Mouse (Mus musculus) intestine, embryonic 14.5 days (tissue): ENCODE results near the gene Itpripl2. TPM values are rescaled to one million over a fixed set of nuclear protein-coding genes. Genes with fewer than 3 reads are reported as not detected.

Source experiments
- ATAC-seq: fragments of 200-750 bp; cut with Nextera tagmentation; replicated peaks from 2 replicates; pipeline ENCODE4 v1.8.0; 2017; ENCODE audit warnings: low read depth, moderate number of reproducible peaks, moderate TSS enrichment, moderate library complexity; ENCODE audit not compliant: low FRiP score, low TSS enrichment
- DNase-seq: peaks from one replicate; pipeline ENCODE4 v3.0.0-alpha.2; 2018; ENCODE audit warnings: low spot score
- H3K27ac ChIP-seq: fragments of 300-500 bp; sonication (generic); 2 replicates; pipeline ENCODE4 v1.5.1; 2014; ENCODE audit warnings: low read depth, mild to moderate bottlenecking, control low read depth
- H3K27me3 ChIP-seq: fragments of 300-500 bp; sonication (generic); replicated peaks from 2 replicates; pipeline ENCODE4 v1.6.1; 2014; ENCODE audit warnings: low read length, control low read depth; ENCODE audit not compliant: control insufficient read depth, insufficient read depth
- H3K36me3 ChIP-seq: fragments of 300-500 bp; sonication (generic); 2 replicates; pipeline ENCODE4 v1.6.1; 2014; ENCODE audit warnings: low read length, control low read depth; ENCODE audit not compliant: control insufficient read depth, insufficient read depth
- H3K4me1 ChIP-seq: fragments of 300-500 bp; sonication (generic); replicated peaks from 2 replicates; pipeline ENCODE4 v1.6.1; 2014; ENCODE audit warnings: low read length, control low read depth, mixed read lengths; ENCODE audit not compliant: control insufficient read depth, insufficient read depth
- H3K4me2 ChIP-seq: fragments of 300-500 bp; sonication (generic); 2 replicates; pipeline ENCODE4 v1.6.1; 2014; ENCODE audit warnings: low read length
- H3K4me3 ChIP-seq: fragments of 300-500 bp; sonication (generic); 2 replicates; pipeline ENCODE4 v1.5.1; 2014; ENCODE audit warnings: low read depth, low read length, control low read depth, mixed read lengths
- H3K9ac ChIP-seq: fragments of 300-500 bp; sonication (generic); 2 replicates; pipeline ENCODE4 v1.6.1; 2014; ENCODE audit warnings: mild to moderate bottlenecking, low read length
- H3K9me3 ChIP-seq: fragments of 300-500 bp; sonication (generic); 2 replicates; pipeline ENCODE4 v1.6.1; 2016; ENCODE audit warnings: low read length, control low read depth; ENCODE audit not compliant: control insufficient read depth
- WGBS: fragments of 180-500 bp; shearing (Covaris S2); extraction: QIAGEN DNeasy Blood & Tissue Kit; methylation state at CpG from one replicate; pipeline ENCODE4 v1.1.7; 2014; 5-methylcytosine and 5-hydroxymethylcytosine counted together
- polyA plus RNA-seq: library from polyadenylated mRNA; unstranded; fragments of >200 nt; fragmentation: Nextera tagmentation; extraction: Ambion mirVana; gene quantifications from 2 replicates; pipeline ENCODE4 v1.2.1, GENCODE M21; 2014

Itpripl2 gene
- polyA plus RNA-seq, 1 experiment from 2014 or later = 2.8 TPM

GRCm38 (mm10) chr7:118493892-118494291 lies 2.1 kb upstream of the Itpripl2 start:
- 85% methylated on average over 9 of the region's 9 CpGs for WGBS
- no peak overlapping the region for H3K4me2 ChIP-seq
- ATAC-seq = no peak
- peaks cover 24% of the 10 kb centered on the region for H3K4me1 ChIP-seq
- H3K9ac ChIP-seq = no peak overlapping the region
- no peaks in the 10 kb centered on the region for H3K9me3 ChIP-seq
- H3K27ac ChIP-seq = no peak overlapping the region
- DNase-seq = no peak
- 0 out of 2 replicates have a peak, but pooled peaks cover 3% of the 10 kb centered on the region for H3K27me3 ChIP-seq
- H3K36me3 ChIP-seq = peaks cover 9% of the 10 kb centered on the region; the same call in 1 of the 2 replicates
- no peak overlapping the region for H3K4me3 ChIP-seq

GRCm38 (mm10) chr7:118490666-118491430 lies 927 bp downstream of the Itpripl2 start:
- Histone ChIP-seq H3K27me3 (0 out of 2 replicates have a peak, but pooled peaks cover 3% of the 10 kb centered on the region), H3K9ac (peak overlapping the region; percentile 91), H3K4me3 (peak overlapping the region; percentile 89), H3K36me3 (peaks cover 11% of the 10 kb centered on the region; the same call in 1 of the 2 replicates), H3K9me3 (no peaks in the 10 kb centered on the region), H3K4me1 (peaks cover 37% of the 10 kb centered on the region), H3K4me2 (peak overlapping the region; percentile 85), H3K27ac (peak overlapping the region; percentile 91)
- DNase-seq (peak; percentile 84), ATAC-seq (0 out of 2 replicates have a peak, but pooled peaks have one; percentile 6)
- 8% methylated on average over 63 of the region's 67 CpGs for WGBS

DNA sequence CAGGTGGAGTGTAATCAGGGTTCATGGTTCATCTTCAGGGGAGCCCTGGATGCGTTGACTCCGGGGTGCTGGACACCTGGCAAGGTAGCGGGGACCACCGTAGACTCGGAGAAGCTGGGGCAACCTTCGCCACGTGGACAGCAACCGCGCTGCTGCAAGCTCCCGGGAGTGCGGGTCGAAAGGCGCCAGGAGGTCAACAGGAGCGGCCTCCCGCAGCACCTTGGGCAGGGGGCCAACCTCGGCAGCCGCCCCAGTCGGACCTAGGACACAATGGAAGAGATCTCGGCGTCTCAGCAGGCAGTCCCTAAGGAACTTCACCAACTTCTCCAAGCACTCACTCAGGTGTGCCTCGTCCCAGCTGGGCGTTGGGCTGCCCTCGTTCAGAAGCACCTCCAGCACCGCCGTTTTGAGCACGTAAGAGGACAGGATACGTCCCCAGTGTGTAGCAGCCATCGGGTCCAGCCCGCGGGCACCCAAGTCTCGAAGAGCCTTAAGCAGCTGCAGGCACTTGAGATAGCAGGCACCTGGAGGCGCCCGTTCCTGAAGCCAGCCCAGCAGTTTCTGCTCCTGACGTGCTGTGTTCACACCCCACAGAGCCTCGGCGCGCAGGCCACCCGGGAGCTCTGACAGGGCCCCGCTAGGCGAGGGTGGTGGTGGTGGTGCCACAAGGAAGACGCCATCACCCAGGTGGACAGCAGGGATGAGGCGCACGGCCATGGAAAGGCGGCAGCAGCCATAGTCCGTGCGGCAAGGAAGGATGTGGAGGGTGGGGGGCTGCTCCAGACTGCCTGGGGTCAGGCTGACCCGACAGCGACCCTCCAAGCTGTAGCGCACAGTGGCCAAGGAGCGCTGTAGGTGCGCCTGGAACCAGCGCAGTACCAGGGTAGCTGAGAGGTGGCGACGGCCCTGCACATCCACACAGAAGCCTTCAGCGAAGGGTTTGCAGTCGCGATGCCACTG lies 1.8 kb downstream of the Itpripl2 start:
- peak overlapping the region; percentile 85 for H3K4me2 ChIP-seq
- WGBS = 40% methylated on average over 57 of the region's 57 CpGs
- no peaks in the 10 kb centered on the region for H3K9me3 ChIP-seq
- H3K9ac ChIP-seq = no peak overlapping the region
- DNase-seq = no peak
- H3K4me3 ChIP-seq = peak overlapping the region; percentile 89
- no peak overlapping the region for H3K27ac ChIP-seq
- peaks cover 39% of the 10 kb centered on the region for H3K4me1 ChIP-seq
- H3K27me3 ChIP-seq = 0 out of 2 replicates have a peak, but pooled peaks cover 3% of the 10 kb centered on the region
- peak; percentile 1; the same call in 1 of the 2 replicates for ATAC-seq
- H3K36me3 ChIP-seq = peaks cover 19% of the 10 kb centered on the region

DNA sequence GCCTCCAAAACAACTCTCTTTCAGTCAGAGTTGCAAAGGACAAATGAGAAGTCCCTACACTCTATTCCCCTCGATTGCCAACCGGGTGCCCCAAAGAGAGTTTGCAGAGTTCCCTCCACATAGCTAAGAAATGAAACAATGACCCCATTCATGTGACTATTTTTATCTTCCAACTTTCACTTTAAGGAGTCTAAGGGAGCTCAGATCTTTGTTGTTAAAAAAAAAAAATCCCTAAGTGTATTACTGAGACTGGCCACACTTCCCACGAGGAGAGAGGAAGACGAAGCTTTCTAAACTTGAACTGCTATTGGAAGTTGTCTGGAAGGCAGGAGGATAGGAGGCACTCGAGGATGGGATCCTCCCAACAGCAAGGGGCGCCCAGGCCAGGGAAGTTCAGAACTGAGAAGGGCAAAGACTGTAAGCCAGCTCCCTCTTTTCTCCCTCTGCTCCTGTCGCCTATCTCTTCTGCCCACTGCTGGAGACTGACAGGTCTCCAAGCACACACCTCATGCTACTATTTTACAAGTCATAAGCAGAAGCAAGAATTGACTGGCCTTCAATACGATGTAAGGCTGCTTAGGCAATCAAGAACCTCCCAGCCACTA lies 3.6 kb downstream of the Itpripl2 start:
- WGBS = 33% methylated on average over 8 of the region's 8 CpGs
- H3K27ac ChIP-seq = no peak overlapping the region; the same call in 1 of the 2 replicates
- no peak for DNase-seq

GRCm38 (mm10) chr7:118486917-118487316 lies 4.9 kb downstream of the Itpripl2 start:
- ATAC-seq (no peak), DNase-seq (no peak)
- Histone ChIP-seq H3K27me3 (0 out of 2 replicates have a peak, but pooled peaks cover 3% of the 10 kb centered on the region), H3K36me3 (peaks cover 24% of the 10 kb centered on the region), H3K9me3 (no peaks in the 10 kb centered on the region), H3K27ac (no peak overlapping the region), H3K4me1 (peaks cover 35% of the 10 kb centered on the region), H3K4me3 (no peak overlapping the region), H3K4me2 (no peak overlapping the region), H3K9ac (no peak overlapping the region)
- 57% methylated on average over 5 of the region's 5 CpGs for WGBS

More for the DNA sequence above, 3.6 kb downstream of the Itpripl2 start:
- H3K4me3 ChIP-seq = peak overlapping the region; percentile 8; the same call in 1 of the 2 replicates
- H3K4me2 ChIP-seq = peak overlapping the region; percentile 41
- H3K27me3 ChIP-seq = 0 out of 2 replicates have a peak, but pooled peaks cover 3% of the 10 kb centered on the region
- peaks cover 39% of the 10 kb centered on the region for H3K4me1 ChIP-seq
- H3K9me3 ChIP-seq = no peaks in the 10 kb centered on the region
- no peak for ATAC-seq
- H3K36me3 ChIP-seq = peaks cover 24% of the 10 kb centered on the region
- H3K9ac ChIP-seq = no peak overlapping the region

DNA sequence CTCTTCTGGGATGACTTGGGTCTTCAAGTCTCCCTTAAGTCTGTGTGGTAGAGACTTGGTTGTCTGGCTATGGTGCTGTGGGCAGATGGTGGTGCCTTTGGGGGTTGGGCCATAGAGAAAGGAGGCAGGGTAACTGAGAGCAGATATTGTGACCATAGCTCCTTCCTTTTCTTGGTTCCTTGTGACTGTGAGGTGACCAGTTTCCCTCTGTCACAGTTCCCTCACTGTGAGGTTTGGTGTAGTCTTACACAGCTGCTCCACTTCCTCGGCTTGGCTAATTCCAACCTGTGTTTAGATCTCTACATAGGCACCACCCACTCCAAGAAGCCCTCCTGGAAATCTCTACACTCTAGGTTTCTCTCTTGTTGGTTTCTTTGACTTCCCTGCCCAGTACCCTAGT lies 7.8 kb downstream of the Itpripl2 start:
- peaks cover 24% of the 10 kb centered on the region for H3K4me1 ChIP-seq
- no peak overlapping the region for H3K9ac ChIP-seq
- H3K4me3 ChIP-seq = no peak overlapping the region
- DNase-seq (no peak), ATAC-seq (no peak)
- no peaks in the 10 kb centered on the region for H3K27me3 ChIP-seq
- no peak overlapping the region for H3K4me2 ChIP-seq
- H3K27ac ChIP-seq = no peak overlapping the region
- no peaks in the 10 kb centered on the region for H3K9me3 ChIP-seq
- 71% methylated on average over 1 of the region's 1 CpGs for WGBS
- H3K36me3 ChIP-seq = peaks cover 16% of the 10 kb centered on the region

- 84% methylated on average over 2 of the region's 2 CpGs for WGBS
- no peak for ATAC-seq
- H3K4me1 ChIP-seq = peaks cover 18% of the 10 kb centered on the region
Measured at GRCm38 (mm10) chr7:118482001-118482400, 9.8 kb downstream of the Itpripl2 start.

More at GRCm38 (mm10) chr7:118482001-118482400, 9.8 kb downstream of the Itpripl2 start:
- no peak for DNase-seq
- Histone ChIP-seq H3K27me3 (no peaks in the 10 kb centered on the region), H3K4me2 (no peak overlapping the region), H3K27ac (no peak overlapping the region), H3K9me3 (no peaks in the 10 kb centered on the region), H3K9ac (no peak overlapping the region), H3K36me3 (peaks cover 13% of the 10 kb centered on the region), H3K4me3 (no peak overlapping the region)
